Mouse (Mus musculus) olfactory bulb, adult 2 months (tissue): Measurements from ENCODE around the gene Ccdc40. TPM values are rescaled to one million over a fixed set of nuclear protein-coding genes. Genes with fewer than 3 reads are reported as not detected.

Experiments
- H3K27ac ChIP-seq: fragments of 200-500 bp; 2 replicates; pipeline ENCODE4 v1.5.1; 2012; ENCODE audit warnings: low read depth, low read length; ENCODE audit not compliant: insufficient read depth
- H3K4me1 ChIP-seq: fragments of 200-500 bp; 2 replicates; pipeline ENCODE4 v1.6.1; 2012; ENCODE audit warnings: low read length; ENCODE audit not compliant: control insufficient read depth, insufficient read depth
- H3K4me3 ChIP-seq: fragments of 200-500 bp; 2 replicates; pipeline ENCODE4 v1.5.1; 2012; ENCODE audit warnings: mild to moderate bottlenecking, low read depth, low read length, moderate library complexity; ENCODE audit not compliant: insufficient read depth
- CTCF ChIP-seq: fragments of 200-500 bp; IDR thresholded peaks from 2 replicates; pipeline ENCODE4 v1.5.1; 2012; ENCODE audit warnings: low read depth, mild to moderate bottlenecking, low read length, moderate library complexity; ENCODE audit not compliant: insufficient read depth
- POLR2A ChIP-seq: fragments of 200-500 bp; IDR thresholded peaks from 2 replicates; pipeline ENCODE4 v1.6.1; 2012; ENCODE audit warnings: mild to moderate bottlenecking, low read depth, low read length, moderate library complexity; ENCODE audit not compliant: insufficient read depth
- WGBS: fragments of 180-500 bp; shearing (Covaris S2); methylation state at CpG from one replicate; pipeline ENCODE4 v1.1.7; 2018; 5-methylcytosine and 5-hydroxymethylcytosine counted together
- polyA plus RNA-seq: library from polyadenylated mRNA; stranded (reverse); fragments of >200 nt; gene quantifications from 2 replicates; pipeline ENCODE4 v1.2.4, GENCODE M21; 2012; ENCODE audit warnings: low replicate concordance; ENCODE audit not compliant: missing spikeins, insufficient read depth, insufficient read length

The Ccdc40 gene
- polyA plus RNA-seq, 1 experiment = not detected

- no peak overlapping the region for H3K4me3 ChIP-seq
- WGBS = 84% methylated on average over 6 of the region's 6 CpGs
- no peak overlapping the region for H3K27ac ChIP-seq
- TF ChIP-seq POLR2A = no peak
- no peak for TF ChIP-seq CTCF
- peaks cover 9% of the 10 kb centered on the region for H3K4me1 ChIP-seq
These were observed 69.6 kb downstream of the Ccdc40 start for GRCm38 (mm10) chr11:119297996-119298395.

- Histone ChIP-seq H3K27ac (no peak overlapping the region), H3K4me3 (peak overlapping the region; percentile 75), H3K4me1 (peaks cover 9% of the 10 kb centered on the region)
- 2% methylated on average over 7 of the region's 7 CpGs for WGBS
- no peak for TF ChIP-seq CTCF
These were observed 70.5 kb downstream of the Ccdc40 start for GRCm38 (mm10) chr11:119298917-119299316.

- H3K4me1 ChIP-seq = peaks cover 9% of the 10 kb centered on the region
- peak; percentile 97; the same call in 1 of the 2 replicates for TF ChIP-seq POLR2A
- no peak for TF ChIP-seq CTCF
- H3K27ac ChIP-seq = peak within 1 kb of the TSS; percentile 93
- H3K4me3 ChIP-seq = peak within 1 kb of the TSS; percentile 75
- under 1% methylated on average over 87 of the region's 89 CpGs for WGBS
These were observed 71.2 kb downstream of the Ccdc40 start, which contains the start of gene Eif4a3 for GRCm38 (mm10) chr11:119299391-119300245. Eif4a3 (minus strand) TSS chr11:119300089.

GRCm38 (mm10) chr11:119300246-119300935, 72.0 kb downstream of the Ccdc40 start:
- Histone ChIP-seq H3K4me1 (peaks cover 9% of the 10 kb centered on the region), H3K27ac (peak overlapping the region; percentile 93), H3K4me3 (peak overlapping the region; percentile 75)
- WGBS = 1% methylated on average over 31 of the region's 31 CpGs
- TF ChIP-seq POLR2A (no peak; the same call in 1 of the 2 replicates), CTCF (no peak)

GRCm38 (mm10) chr11:119300986-119301385, 72.6 kb downstream of the Ccdc40 start:
- Histone ChIP-seq H3K4me3 (no peak overlapping the region), H3K27ac (no peak overlapping the region), H3K4me1 (peaks cover 9% of the 10 kb centered on the region)
- WGBS = 13% methylated on average over 2 of the region's 2 CpGs
- TF ChIP-seq POLR2A (no peak), CTCF (no peak)

- 46% methylated on average over 16 of the region's 16 CpGs for WGBS
- peak; percentile 23; the same call in 1 of the 2 replicates for TF ChIP-seq CTCF
- TF ChIP-seq POLR2A = no peak
- peaks cover 2% of the 10 kb centered on the region; the same call in 1 of the 2 replicates for H3K4me1 ChIP-seq
- H3K4me3 ChIP-seq = no peak overlapping the region
- no peak overlapping the region for H3K27ac ChIP-seq
These were observed 76.7 kb downstream of the Ccdc40 start for GRCm38 (mm10) chr11:119304904-119305712.

GRCm38 (mm10) chr11:119306762-119307657, 78.6 kb downstream of the Ccdc40 start:
- no peak overlapping the region for H3K4me3 ChIP-seq
- no peak for TF ChIP-seq POLR2A
- TF ChIP-seq CTCF = no peak
- no peaks in the 10 kb centered on the region for H3K4me1 ChIP-seq
- no peak overlapping the region for H3K27ac ChIP-seq
- WGBS = 76% methylated on average over 13 of the region's 13 CpGs

GRCm38 (mm10) chr11:119307658-119307867, 79.2 kb downstream of the Ccdc40 start, which contains the start of gene Card14:
Card14 (plus strand) TSS chr11:119307768.
- no peak within 1 kb of the TSS for H3K27ac ChIP-seq
- TF ChIP-seq CTCF (no peak), POLR2A (no peak)
- WGBS = 77% methylated on average over 1 of the region's 1 CpGs
- H3K4me3 ChIP-seq = no peak within 1 kb of the TSS
- H3K4me1 ChIP-seq = no peaks in the 10 kb centered on the region
